ENCODE assay signal across 24 mouse cellular contexts in the genomic region with DNA sequence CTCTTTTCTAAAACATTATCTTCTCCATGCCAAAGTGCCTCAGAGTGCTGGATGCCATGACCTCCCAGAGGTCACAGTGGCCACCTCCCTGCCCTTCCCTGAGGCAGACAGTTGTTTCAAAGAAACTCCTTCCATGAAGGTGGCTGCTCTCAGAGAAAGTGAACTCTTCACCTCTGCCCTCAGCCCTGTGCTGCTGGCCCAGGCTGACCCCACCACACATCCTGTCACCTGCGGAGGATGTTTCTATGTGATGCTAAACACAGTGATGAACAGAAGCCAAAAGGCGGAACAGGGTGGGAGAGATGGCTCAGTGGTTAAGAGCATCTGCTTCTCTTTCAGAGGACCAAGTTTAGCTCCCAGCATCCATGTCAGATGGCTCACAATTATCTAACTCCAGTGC.
DNase-seq lines count a peak whose midpoint lies in the region; ATAC-seq and TF ChIP-seq lines count a peak whose summit lies in the region.
"Had no signal": no experiment of that assay in that cellular context is flagged by ENCODE, and none has a peak within 500 bp of the region (broad histone marks: within the 10 kb centered on the region; RNA-seq: fewer than 3 reads in every experiment).

No protein-coding gene starts in this region.

- DNase-seq in ES-CJ7 (ENCODE audit: low read depth, low spot score), result peak; percentile 84
- peak; percentile 42 to 58 for DNase-seq in thymus, adult 18-20 months
- DNase-seq in thymus, postnatal 14 days, result peak; percentile 70
- DNase-seq in left cerebral cortex, postnatal 25 days (ENCODE audit: low spot score in 2 of 2), result no peak
- no peak for DNase-seq in layer of hippocampus, adult 9-11 months
- no peak for DNase-seq in heart, adult 8-10 months (ENCODE audit: low spot score)
- no peak for DNase-seq in stomach, postnatal 0 days (ENCODE audit: low spot score)
- DNase-seq: adrenal gland, adult 8-10 months; adrenal gland, postnatal 36 days; cerebellum, adult 2 months; cerebellum, postnatal 14 days; embryo, embryonic 11 days; gastrocnemius, postnatal 10 days; heart, adult 18-20 months; heart, postnatal 14 days had no signal

- H3K4me1 ChIP-seq in stomach, postnatal 0 days (replicated peaks; ENCODE audit: control insufficient read depth, insufficient read depth), result 0 out of 2 replicates have a peak, but pooled peaks cover 2% of the 10 kb centered on the region

- no peak overlapping the region for H3K4me3 ChIP-seq in stomach, postnatal 0 days (ENCODE audit: low read depth, low read length)
- H3K4me3 ChIP-seq: embryonic facial prominence, embryonic 15.5 days; erythroblast, embryonic 14.5 days; forebrain, embryonic 10.5 days; heart, embryonic 15.5 days; hindbrain, embryonic 13.5 days had no signal

- H3K9me3 ChIP-seq in stomach, postnatal 0 days (ENCODE audit: control insufficient read depth, low read length), result no peaks in the 10 kb centered on the region
- H3K9me3 ChIP-seq: embryonic facial prominence, embryonic 15.5 days; forebrain, embryonic 10.5 days; heart, embryonic 15.5 days; hindbrain, embryonic 13.5 days had no signal

- H3K4me2 ChIP-seq in stomach, postnatal 0 days (replicated peaks; ENCODE audit: low read depth), result no peak overlapping the region
- H3K4me2 ChIP-seq: embryonic facial prominence, embryonic 15.5 days; heart, embryonic 11.5 days; heart, embryonic 15.5 days; hindbrain, embryonic 13.5 days had no signal

- intact Hi-C loops in left cerebral cortex, postnatal 25 days (cut with DNase I), result no loop called here

- ATAC-seq in stomach, postnatal 0 days (ENCODE audit: low FRiP score, low TSS enrichment), result no peak
- ATAC-seq: forebrain, embryonic 14.5 days; hindbrain, postnatal 0 days; Patski had no signal

- 85% methylated on average over 2 of the region's 2 CpGs for WGBS in stomach, postnatal 0 days

- no peaks in the 10 kb centered on the region for H3K27me3 ChIP-seq in stomach, postnatal 0 days (ENCODE audit: control insufficient read depth, insufficient read depth, low read length)
- H3K27me3 ChIP-seq: embryonic facial prominence, embryonic 15.5 days; heart, embryonic 15.5 days; hindbrain, embryonic 13.5 days; Patski had no signal

- no peak for TF ChIP-seq CTCF in stomach, postnatal 0 days (IDR thresholded peaks at IDR 0.05; ENCODE audit: low read depth)

- TF ChIP-seq EP300 in stomach, postnatal 0 days (optimal IDR thresholded peaks at IDR 0.05), result no peak

- H3K9ac ChIP-seq in stomach, postnatal 0 days (ENCODE audit: low read length), result no peak overlapping the region
- H3K9ac ChIP-seq: embryonic facial prominence, embryonic 15.5 days; heart, embryonic 15.5 days; hindbrain, embryonic 13.5 days had no signal

- H3K27ac ChIP-seq in stomach, postnatal 0 days (replicated peaks), result no peak overlapping the region
- H3K27ac ChIP-seq: embryonic facial prominence, embryonic 15.5 days; forebrain, embryonic 10.5 days; heart, embryonic 15.5 days; hindbrain, embryonic 13.5 days; hindbrain, postnatal 0 days had no signal

- no peaks in the 10 kb centered on the region; the same call in 1 of the 2 replicates for H3K36me3 ChIP-seq in stomach, postnatal 0 days (ENCODE audit: control insufficient read depth, insufficient read depth, low read length)
- H3K36me3 ChIP-seq: heart, embryonic 15.5 days had no signal

Comparison
In these comparisons a context has a peak if more than half of its experiments do, and no peak if none do; other contexts are left out.
1. DNase-seq: peak in ES-CJ7 (single experiment), thymus, adult 18-20 months (2 of 2) and thymus, postnatal 14 days (single experiment); none in left cerebral cortex, postnatal 25 days (0 of 2), layer of hippocampus, adult 9-11 months (single experiment), heart, adult 8-10 months (single experiment) and stomach, postnatal 0 days (single experiment).